Mouse (Mus musculus): ENCODE measurements around the gene Stxbp4.

Stxbp4 gene

GRCm38 (mm10) chr11:90637440-90638311, at the start of gene Stxbp4, which contains the start of gene Cox11:
Gene Stxbp4, minus strand, starts transcription at chr11:90638084.
Gene Cox11, plus strand, starts transcription at chr11:90638173.
- peak; percentile 92 for DNase-seq (ENCODE audit: extremely low read depth, low read depth)

DNA sequence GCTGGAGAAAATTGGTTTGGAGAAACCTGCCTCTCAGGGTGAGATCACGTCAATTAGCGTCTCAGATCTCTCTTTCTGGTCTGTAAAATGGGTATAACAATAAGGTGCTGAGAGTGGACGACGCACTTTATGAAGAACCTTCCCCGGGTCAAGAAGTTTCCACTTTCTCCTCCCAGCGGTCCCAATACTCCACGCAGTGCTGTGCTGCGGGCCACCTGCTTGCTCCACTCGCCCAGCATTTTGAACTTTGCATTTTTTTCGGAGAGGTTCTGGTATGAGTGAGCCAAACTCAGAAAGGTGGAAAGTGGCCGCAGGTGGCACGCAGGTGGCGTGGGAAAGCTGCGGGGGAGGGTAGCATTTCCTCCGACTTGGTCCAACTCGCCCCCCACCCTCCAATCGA, 49.2 kb upstream of the Stxbp4 start:
- DNase-seq (ENCODE audit: extremely low read depth, low read depth) = no peak

GRCm38 (mm10) chr11:90686287-90687025, 48.6 kb upstream of the Stxbp4 start:
- peak; percentile 56 for DNase-seq (ENCODE audit: extremely low read depth, low read depth)

- no peak for DNase-seq (ENCODE audit: extremely low read depth, low read depth)
Observed at GRCm38 (mm10) chr11:90685196-90685595, 47.3 kb upstream of the Stxbp4 start.

DNA sequence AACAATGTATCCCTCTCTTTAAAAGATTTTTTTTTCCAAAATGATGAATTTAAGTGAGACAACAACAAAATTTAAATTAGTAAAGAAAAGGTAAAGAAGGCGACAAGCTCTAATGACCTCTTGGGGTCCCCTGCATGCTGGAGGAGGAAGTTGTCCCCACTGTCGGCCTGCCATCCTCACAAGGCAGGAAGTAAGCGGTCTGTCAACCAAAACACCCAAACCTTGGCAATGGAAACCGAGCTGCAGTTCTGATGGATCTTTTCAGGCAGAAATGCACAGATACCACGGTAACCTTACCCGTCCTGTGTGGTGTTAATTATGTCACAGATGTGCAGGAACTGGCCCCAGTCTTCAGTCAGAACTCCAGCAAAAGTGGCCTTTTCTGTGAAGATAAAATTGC, 46.9 kb upstream of the Stxbp4 start:
- DNase-seq (ENCODE audit: extremely low read depth, low read depth) = no peak

DNA sequence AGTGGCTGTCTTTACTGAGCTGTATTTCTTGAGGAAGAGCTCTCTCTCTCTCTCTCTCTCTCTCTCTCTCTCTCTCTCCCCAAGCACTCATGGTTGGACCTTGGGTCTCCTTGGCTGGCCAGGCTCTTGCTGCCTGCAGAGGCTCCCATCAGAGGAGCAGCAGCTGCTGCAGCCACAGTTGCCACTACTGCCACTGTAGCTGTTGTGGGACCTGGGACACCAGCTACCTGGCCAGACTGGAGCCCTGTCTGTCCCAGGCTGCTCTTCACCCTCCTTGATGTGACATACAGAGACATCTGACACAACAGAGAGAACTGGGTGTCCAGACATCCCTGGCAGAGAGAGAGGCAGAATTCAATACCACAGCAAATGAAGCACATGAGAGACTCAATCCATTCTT, 43.3 kb upstream of the Stxbp4 start:
- DNase-seq (ENCODE audit: extremely low read depth, low read depth) = no peak

DNA sequence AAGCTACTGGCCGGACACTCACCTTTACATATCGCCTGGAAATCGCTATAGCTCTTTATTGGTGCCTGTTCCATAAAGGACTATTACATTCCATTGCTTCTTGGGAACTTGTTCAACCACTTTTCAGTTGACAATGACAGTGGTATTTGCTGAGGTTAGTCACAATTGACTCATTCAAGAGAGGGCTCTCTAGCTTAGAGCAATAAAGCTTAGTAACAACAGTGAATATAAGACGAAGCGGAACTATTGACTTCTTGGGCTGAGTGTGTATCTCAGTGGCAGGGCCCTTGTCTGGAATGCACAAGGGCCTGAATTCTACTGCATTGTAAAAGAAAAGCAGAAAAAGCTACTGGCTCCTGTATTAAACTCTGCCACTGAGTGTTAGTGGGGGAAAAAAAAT, 40.7 kb upstream of the Stxbp4 start:
- no peak for DNase-seq (ENCODE audit: extremely low read depth, low read depth)

- no peak for DNase-seq (ENCODE audit: extremely low read depth, low read depth)
Observed at GRCm38 (mm10) chr11:90677771-90678288, 39.9 kb upstream of the Stxbp4 start.

DNA sequence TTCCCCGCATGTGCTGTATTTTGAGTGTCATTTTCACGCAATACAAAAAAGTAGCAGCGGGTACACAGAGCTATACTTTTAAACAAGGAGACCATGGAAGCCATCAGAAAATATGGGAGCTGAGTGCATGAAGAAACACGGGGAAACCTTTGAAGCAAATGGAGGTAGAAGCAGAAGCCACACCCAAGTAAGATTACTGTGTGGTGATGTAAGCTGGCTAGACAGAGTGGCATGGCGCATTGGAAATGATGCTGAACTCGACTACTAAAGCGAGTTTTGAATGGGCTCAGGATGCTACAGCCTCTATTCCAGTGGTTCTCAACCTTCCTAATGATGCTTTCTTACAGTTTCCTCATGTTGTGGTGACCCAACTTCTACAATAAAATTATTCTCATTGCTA, 39.1 kb upstream of the Stxbp4 start:
- no peak for DNase-seq (ENCODE audit: extremely low read depth, low read depth)

- DNase-seq (ENCODE audit: extremely low read depth, low read depth) = peak; percentile 54
Observed at GRCm38 (mm10) chr11:90675479-90676110, 37.7 kb upstream of the Stxbp4 start.

DNA sequence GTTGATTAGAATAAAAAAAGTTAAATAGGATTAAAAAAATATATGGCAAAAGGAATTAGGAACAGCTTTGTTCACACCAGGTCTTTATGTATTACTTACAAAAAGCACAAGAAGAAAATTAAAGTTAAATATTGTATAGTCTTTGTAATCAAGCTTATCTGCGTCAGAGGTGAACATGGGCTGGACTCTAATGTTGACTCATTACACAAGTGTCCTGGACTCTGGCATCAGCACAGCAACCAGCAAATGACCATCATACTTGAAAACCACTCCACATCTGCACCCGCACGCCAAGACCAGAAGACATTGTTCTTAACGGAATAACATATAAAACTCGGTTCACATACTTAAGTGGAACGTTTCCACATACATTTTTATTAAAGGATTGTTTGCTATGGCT, 29.4 kb upstream of the Stxbp4 start:
- no peak for DNase-seq (ENCODE audit: extremely low read depth, low read depth)

DNA sequence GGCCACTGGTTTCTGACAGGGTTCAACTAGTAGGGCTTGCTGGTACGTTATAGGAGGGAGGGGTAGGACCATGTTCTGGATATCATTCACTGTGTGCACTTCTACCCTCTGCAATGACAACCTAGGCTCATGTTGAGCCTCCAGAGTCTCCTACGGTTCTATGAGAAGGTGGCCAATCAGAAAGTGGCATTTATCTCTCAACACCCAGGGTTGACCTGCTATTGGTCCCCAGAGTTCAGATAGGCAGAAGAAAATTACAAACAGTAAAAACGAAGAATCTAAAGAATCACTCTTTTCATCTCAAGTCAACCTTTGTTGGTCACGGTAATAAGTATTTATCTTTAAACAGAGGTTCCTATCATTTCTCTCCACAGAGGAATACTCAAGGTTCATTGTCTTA, 29.0 kb upstream of the Stxbp4 start:
- no peak for DNase-seq (ENCODE audit: extremely low read depth, low read depth)

GRCm38 (mm10) chr11:90666144-90666757, 28.4 kb upstream of the Stxbp4 start:
- DNase-seq (ENCODE audit: extremely low read depth, low read depth) = peak; percentile 63

GRCm38 (mm10) chr11:90665161-90665560, 27.3 kb upstream of the Stxbp4 start:
- DNase-seq (ENCODE audit: extremely low read depth, low read depth) = no peak

GRCm38 (mm10) chr11:90664345-90664986, 26.6 kb upstream of the Stxbp4 start:
- DNase-seq (ENCODE audit: extremely low read depth, low read depth) = peak; percentile 92

GRCm38 (mm10) chr11:90663618-90664297, 25.9 kb upstream of the Stxbp4 start:
- DNase-seq (ENCODE audit: extremely low read depth, low read depth) = peak; percentile 35

DNA sequence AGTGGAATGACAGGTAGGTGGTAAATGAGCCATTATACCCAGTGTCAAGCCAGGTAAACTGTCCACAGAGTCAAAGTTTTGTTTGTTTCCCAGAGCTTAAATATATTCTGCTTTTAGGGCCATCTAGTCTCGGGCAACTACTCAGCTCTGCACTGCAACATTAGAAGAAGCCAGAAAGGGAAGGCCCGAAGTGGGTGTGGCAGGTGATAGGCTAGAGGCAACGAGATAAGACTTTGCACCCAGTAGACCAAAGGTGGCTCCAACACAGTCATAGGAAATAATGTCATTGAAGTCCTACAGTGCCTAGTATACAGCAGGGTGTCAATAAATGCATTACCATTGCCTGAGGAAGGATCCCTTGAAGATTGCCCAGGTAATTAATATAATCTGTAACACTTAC, 25.2 kb upstream of the Stxbp4 start:
- DNase-seq (ENCODE audit: extremely low read depth, low read depth) = peak; percentile 72

DNA sequence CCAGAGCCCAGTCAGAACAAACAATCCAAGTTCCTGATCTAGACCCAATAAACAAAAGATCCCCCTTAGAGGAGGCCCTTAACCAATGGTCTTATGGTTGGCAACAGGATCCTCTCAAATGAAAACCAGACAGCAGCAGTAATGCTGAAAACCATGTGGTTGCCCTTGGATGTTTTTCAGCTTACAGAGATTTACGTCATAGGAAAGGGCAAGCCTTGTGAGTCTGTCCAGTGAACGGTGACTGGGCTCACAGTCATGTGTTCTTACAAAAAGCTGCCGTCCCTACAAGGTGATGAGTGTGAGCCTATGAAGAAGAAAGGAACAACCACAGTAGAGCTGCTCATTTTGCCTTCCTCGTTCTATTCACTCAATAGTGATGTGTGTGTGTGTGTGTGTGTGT, 22.8 kb upstream of the Stxbp4 start:
- DNase-seq (ENCODE audit: extremely low read depth, low read depth) = no peak

- no peak for DNase-seq (ENCODE audit: extremely low read depth, low read depth)
Observed at GRCm38 (mm10) chr11:90657527-90657926, 19.6 kb upstream of the Stxbp4 start.

DNA sequence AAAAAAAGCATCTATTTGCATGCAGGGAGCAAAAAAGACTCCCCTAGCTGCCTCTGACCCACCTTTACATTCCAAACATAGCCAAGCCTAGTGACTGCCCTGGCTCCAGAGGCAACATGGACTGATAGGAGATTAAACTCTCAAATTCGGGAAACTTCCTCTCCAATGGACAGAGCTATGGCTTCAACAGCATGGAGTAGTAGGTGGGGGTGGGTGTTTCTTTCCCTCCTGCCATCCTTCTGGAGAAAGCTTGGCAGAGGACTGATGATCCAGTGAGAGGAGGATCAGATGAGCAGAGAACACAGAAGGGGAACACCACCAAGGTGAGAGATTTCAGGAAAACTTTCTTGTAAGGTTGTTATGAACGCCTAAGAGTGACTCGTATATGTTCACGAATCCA, 14.7 kb upstream of the Stxbp4 start:
- DNase-seq (ENCODE audit: extremely low read depth, low read depth) = no peak
